Mouse (Mus musculus) thymus, adult 2 months (tissue): ENCODE measurements around the gene Sppl2b. TPM values are rescaled to one million over a fixed set of nuclear protein-coding genes. Genes with fewer than 3 reads are reported as not detected.

Experiments
- DNase-seq: peaks from one replicate; pipeline ENCODE4 v3.0.0; 2021
- H3K27ac ChIP-seq: fragments of 200-500 bp; 2 replicates; pipeline ENCODE4 v1.5.1; 2012; ENCODE audit warnings: low read length, control low read depth; ENCODE audit not compliant: control insufficient read depth, insufficient read depth
- H3K27me3 ChIP-seq: fragments of 200-500 bp; 2 replicates; pipeline ENCODE4 v1.6.1; 2012; ENCODE audit warnings: mild to moderate bottlenecking, low read length, moderate library complexity, mixed read lengths; ENCODE audit not compliant: control insufficient read depth, insufficient read depth
- H3K36me3 ChIP-seq: fragments of 200-500 bp; 2 replicates; pipeline ENCODE4 v1.6.1; 2012; ENCODE audit warnings: mild to moderate bottlenecking, low read length, moderate library complexity; ENCODE audit not compliant: control insufficient read depth, insufficient read depth
- H3K4me1 ChIP-seq: fragments of 200-500 bp; replicated peaks from 2 replicates; pipeline ENCODE4 v1.6.1; 2012; ENCODE audit warnings: low read length; ENCODE audit not compliant: control insufficient read depth, insufficient read depth
- H3K4me3 ChIP-seq: fragments of 200-500 bp; 2 replicates; pipeline ENCODE4 v1.5.1; 2012; ENCODE audit warnings: mild to moderate bottlenecking, low read length, control low read depth, moderate library complexity; ENCODE audit not compliant: control insufficient read depth, insufficient read depth
- CTCF ChIP-seq: fragments of 200-500 bp; IDR thresholded peaks from 2 replicates; pipeline ENCODE4 v1.5.1; 2012; ENCODE audit warnings: mild to moderate bottlenecking, control low read depth, low read length, moderate library complexity, borderline replicate concordance; ENCODE audit not compliant: control insufficient read depth, poor library complexity, insufficient read depth; ENCODE audit errors: extremely low read depth
- POLR2A ChIP-seq: fragments of 200-500 bp; IDR thresholded peaks from 2 replicates; pipeline ENCODE4 v1.6.1; 2012; ENCODE audit warnings: mild to moderate bottlenecking, low read length, control low read depth, moderate library complexity; ENCODE audit not compliant: control insufficient read depth, poor library complexity, insufficient read depth; ENCODE audit errors: extremely low read depth
- WGBS: fragments of 180-500 bp; shearing (Covaris S2); methylation state at CpG from one replicate; pipeline ENCODE4 v1.1.7; 2018; 5-methylcytosine and 5-hydroxymethylcytosine counted together
- polyA plus RNA-seq: library from polyadenylated mRNA; depleted of rRNA; stranded (reverse); fragments of >200 nt; gene quantifications from 2 replicates; pipeline ENCODE4 v1.2.3, GENCODE M21; 2012

Sppl2b gene
- polyA plus RNA-seq, 1 experiment, result 167 TPM

GRCm38 (mm10) chr10:80899591-80900317 is 44.7 kb downstream of the Sppl2b start:
- WGBS, result 25% methylated on average over 25 of the region's 25 CpGs
- DNase-seq, result no peak
- Histone ChIP-seq H3K4me3 (peak overlapping the region; percentile 69), H3K36me3 (no peaks in the 10 kb centered on the region; the same call in 1 of the 2 replicates), H3K27me3 (no peaks in the 10 kb centered on the region), H3K27ac (no peak overlapping the region), H3K4me1 (peaks cover 12% of the 10 kb centered on the region)
- TF ChIP-seq CTCF (no peak), POLR2A (no peak)

GRCm38 (mm10) chr10:80900318-80901247 is 45.5 kb downstream of the Sppl2b start, which contains the start of gene Timm13:
Gene Timm13, minus strand, starts transcription at chr10:80900969.
- peak within 1 kb of the TSS; percentile 69 for H3K4me3 ChIP-seq
- WGBS, result under 1% methylated on average over 72 of the region's 72 CpGs
- peak; percentile 39; the same call in 1 of the 2 replicates for TF ChIP-seq CTCF
- TF ChIP-seq POLR2A, result peak; percentile 53
- peaks cover 12% of the 10 kb centered on the region for H3K4me1 ChIP-seq
- peak within 1 kb of the TSS; percentile 35; the same call in 1 of the 2 replicates for H3K27ac ChIP-seq
- peak; percentile 97 for DNase-seq
- no peaks in the 10 kb centered on the region for H3K27me3 ChIP-seq
- no peaks in the 10 kb centered on the region; the same call in 1 of the 2 replicates for H3K36me3 ChIP-seq

GRCm38 (mm10) chr10:80901409-80902272 is 46.6 kb downstream of the Sppl2b start:
- 96% methylated on average over 19 of the region's 19 CpGs for WGBS
- no peaks in the 10 kb centered on the region; the same call in 1 of the 2 replicates for H3K36me3 ChIP-seq
- no peak for TF ChIP-seq CTCF
- no peak for TF ChIP-seq POLR2A
- no peak for DNase-seq
- H3K4me3 ChIP-seq, result no peak overlapping the region
- H3K4me1 ChIP-seq, result peaks cover 12% of the 10 kb centered on the region
- H3K27ac ChIP-seq, result peak overlapping the region; percentile 35; the same call in 1 of the 2 replicates
- no peaks in the 10 kb centered on the region for H3K27me3 ChIP-seq

GRCm38 (mm10) chr10:80902273-80902940 is 47.3 kb downstream of the Sppl2b start:
- no peak overlapping the region for H3K4me3 ChIP-seq
- no peak for DNase-seq
- peaks cover 12% of the 10 kb centered on the region for H3K4me1 ChIP-seq
- H3K27me3 ChIP-seq, result no peaks in the 10 kb centered on the region
- WGBS, result 97% methylated on average over 9 of the region's 9 CpGs
- no peak for TF ChIP-seq POLR2A
- TF ChIP-seq CTCF, result no peak
- H3K27ac ChIP-seq, result no peak overlapping the region
- no peaks in the 10 kb centered on the region; the same call in 1 of the 2 replicates for H3K36me3 ChIP-seq

- no peaks in the 10 kb centered on the region for H3K27me3 ChIP-seq
- DNase-seq, result no peak
- no peak overlapping the region for H3K27ac ChIP-seq
- no peak overlapping the region for H3K4me3 ChIP-seq
- 94% methylated on average over 10 of the region's 10 CpGs for WGBS
- H3K36me3 ChIP-seq, result no peaks in the 10 kb centered on the region; the same call in 1 of the 2 replicates
- TF ChIP-seq POLR2A, result no peak
- no peak for TF ChIP-seq CTCF
- H3K4me1 ChIP-seq, result peaks cover 12% of the 10 kb centered on the region
Observed at GRCm38 (mm10) chr10:80903282-80903681, 48.2 kb downstream of the Sppl2b start.
